Comparison of ENCODE assay signal across 21 mouse cellular contexts in the genomic region with DNA sequence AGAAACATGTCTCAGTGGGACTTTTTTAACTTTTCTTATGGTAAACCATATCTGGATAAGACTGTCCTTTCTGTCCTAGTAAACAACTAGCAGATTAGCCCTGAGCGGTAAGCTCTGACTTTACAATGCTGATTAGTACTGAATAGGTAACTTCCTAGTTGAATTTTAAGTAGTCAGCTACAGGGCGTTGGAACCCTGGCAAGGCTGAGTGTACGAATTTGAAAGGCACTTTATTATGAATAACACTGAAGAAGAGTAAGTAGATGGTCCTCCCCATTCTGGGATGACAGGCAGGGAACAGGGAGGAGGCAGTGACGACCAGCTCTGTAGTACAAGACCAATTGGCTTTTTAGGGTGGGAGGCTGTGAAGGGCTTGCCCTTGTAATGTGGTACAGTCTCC. TPM values are rescaled to one million over a fixed set of nuclear protein-coding genes. Genes with fewer than 3 reads are reported as not detected.
"Had no signal": no experiment of that assay in that cellular context is flagged by ENCODE, and none has a peak within 500 bp of the region (broad histone marks: within the 10 kb centered on the region; RNA-seq: fewer than 3 reads in every experiment).

No protein-coding gene starts in this region.

RNA-seq across cellular contexts. Expression of a gene that starts 21.4 kb away (rescaled TPM):
- polyA plus RNA-seq: heart, embryonic 10.5 days; heart, embryonic 11.5 days; heart, embryonic 12.5 days; heart, embryonic 13.5 days; heart, embryonic 14.5 days; heart, embryonic 15.5 days; heart, embryonic 16.5 days; heart, postnatal 0 days; hindbrain, embryonic 10.5 days; hindbrain, embryonic 11.5 days; hindbrain, embryonic 12.5 days; hindbrain, embryonic 13.5 days; hindbrain, embryonic 14.5 days; hindbrain, embryonic 15.5 days; hindbrain, embryonic 16.5 days; hindbrain, postnatal 0 days; inflammation-experienced regulatory T-cells, adult 6 months; intestine, embryonic 14.5 days; intestine, embryonic 15.5 days; intestine, embryonic 16.5 days; large intestine, adult 2 months had no signal
